In the genomic region with DNA sequence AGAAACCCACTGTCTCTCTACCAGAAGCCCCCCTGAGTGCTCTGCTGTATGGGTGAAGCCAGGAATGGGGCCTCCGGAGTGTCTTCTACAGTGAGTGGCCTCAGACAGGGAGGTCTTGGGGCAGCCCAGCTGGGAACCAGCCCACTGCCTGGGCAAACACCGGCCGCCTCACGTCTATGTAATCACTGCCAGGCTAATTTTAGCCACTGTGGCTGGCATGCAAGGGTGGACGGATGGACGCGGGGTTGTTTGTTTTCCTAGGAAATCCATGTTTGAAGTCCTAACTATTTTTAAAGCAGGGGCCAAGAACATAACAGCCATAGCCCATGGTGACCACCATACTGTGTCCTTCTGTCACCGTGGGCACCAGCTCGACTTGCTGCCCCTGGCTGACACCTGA, we compare ENCODE assay signal across 22 mouse cellular contexts. TPM values are rescaled to one million over a fixed set of nuclear protein-coding genes. Genes with fewer than 3 reads are reported as not detected.
DNase-seq lines count a peak whose midpoint lies in the region; ATAC-seq and TF ChIP-seq lines count a peak whose summit lies in the region.
"Had no signal": no experiment of that assay in that cellular context is flagged by ENCODE, and none has a peak within 500 bp of the region (broad histone marks: within the 10 kb centered on the region; RNA-seq: fewer than 3 reads in every experiment).

No protein-coding gene starts in this region.

- H3K36me3 ChIP-seq in heart, adult 2 months (ENCODE audit: control insufficient read depth, insufficient read depth, low read length) = no peaks in the 10 kb centered on the region
- H3K36me3 ChIP-seq in lung, postnatal 0 days (ENCODE audit: insufficient read depth, low read length) = no peaks in the 10 kb centered on the region
- no peaks in the 10 kb centered on the region for H3K36me3 ChIP-seq in liver, embryonic 13.5 days
- H3K36me3 ChIP-seq: embryonic facial prominence, embryonic 15.5 days; hindbrain, embryonic 13.5 days; lung, embryonic 15.5 days; midbrain, embryonic 15.5 days had no signal

- H3K4me1 ChIP-seq in heart, adult 2 months (ENCODE audit: control insufficient read depth, insufficient read depth, low read length) = peaks cover 2% of the 10 kb centered on the region; the same call in 1 of the 2 replicates
- H3K4me1 ChIP-seq in lung, postnatal 0 days (ENCODE audit: insufficient read depth, low read depth, low read length) = peaks cover 10% of the 10 kb centered on the region; the same call in 1 of the 2 replicates
- H3K4me1 ChIP-seq in liver, embryonic 13.5 days (replicated peaks) = peaks cover 78% of the 10 kb centered on the region
- H3K4me1 ChIP-seq: megakaryocyte, embryonic 14.5 days had no signal

- no peaks in the 10 kb centered on the region for H3K27me3 ChIP-seq in heart, adult 2 months (ENCODE audit: control insufficient read depth, insufficient read depth, low read length)
- H3K27me3 ChIP-seq in lung, postnatal 0 days (replicated peaks; ENCODE audit: insufficient read depth, low read length) = no peaks in the 10 kb centered on the region
- H3K27me3 ChIP-seq in liver, embryonic 13.5 days = peaks cover 20% of the 10 kb centered on the region
- H3K27me3 ChIP-seq: embryonic facial prominence, embryonic 15.5 days; hindbrain, embryonic 13.5 days; midbrain, embryonic 15.5 days had no signal

- intact Hi-C loops in heart, adult 2 months (cut with DNase I) = no loop called here

- 42% methylated on average over 9 of the region's 9 CpGs for WGBS in heart, adult 2 months
- 33% methylated on average over 9 of the region's 9 CpGs for WGBS in lung, postnatal 0 days
- WGBS in liver, embryonic 13.5 days (ENCODE audit: insufficient replicate concordance) = 72% methylated on average over 9 of the region's 9 CpGs

- no peak overlapping the region for H3K9ac ChIP-seq in heart, adult 2 months (ENCODE audit: low read depth, low read length)
- no peak overlapping the region for H3K9ac ChIP-seq in lung, postnatal 0 days (replicated peaks; ENCODE audit: low read depth)
- peak overlapping the region; percentile 80; the same call in 1 of the 2 replicates for H3K9ac ChIP-seq in liver, embryonic 13.5 days
- H3K9ac ChIP-seq: embryonic facial prominence, embryonic 15.5 days; hindbrain, embryonic 13.5 days; lung, embryonic 15.5 days; midbrain, embryonic 15.5 days had no signal

- no peak overlapping the region for H3K4me2 ChIP-seq in lung, postnatal 0 days (replicated peaks; ENCODE audit: low read depth, low read length)
- H3K4me2 ChIP-seq in liver, embryonic 13.5 days = no peak overlapping the region
- H3K4me2 ChIP-seq: embryonic facial prominence, embryonic 15.5 days; hindbrain, embryonic 13.5 days; lung, embryonic 15.5 days; midbrain, embryonic 15.5 days had no signal

- peak in 1 of 2 experiments; percentile 60 for DNase-seq in heart, adult 2 months
- DNase-seq in heart, adult 8-10 months (ENCODE audit: low spot score) = no peak
- peak; percentile 27 to 48 for DNase-seq in lung, postnatal 4 days
- DNase-seq in lung, postnatal 0 days (ENCODE audit: low spot score) = no peak
- no peak for DNase-seq in liver, embryonic 13.5 days
- DNase-seq in thymus, postnatal 4 days = no peak
- DNase-seq in frontal cortex, adult 2 months (ENCODE audit: extremely low spot score in 1 of 2, low spot score in 1 of 2) = no peak
- DNase-seq: B cell, adult 2 months; cerebellum, adult 2 months; cerebellum, postnatal 36 days; gastrocnemius, postnatal 10 days; kidney, adult 9 months; kidney, postnatal 36 days; layer of hippocampus, adult 9-11 months; right cerebral cortex, postnatal 25 days; thymus, postnatal 36 days had no signal

- ATAC-seq in lung, postnatal 0 days = no peak
- ATAC-seq in liver, embryonic 13.5 days (ENCODE audit: low read depth) = no peak
- ATAC-seq: midbrain, embryonic 15.5 days had no signal

- TF ChIP-seq POLR2A in heart, adult 2 months (IDR thresholded peaks at IDR 0.05; ENCODE audit: insufficient read depth, low read depth, low read length) = no peak

- no peaks in the 10 kb centered on the region for H3K9me3 ChIP-seq in lung, postnatal 0 days (ENCODE audit: low read length)
- no peaks in the 10 kb centered on the region for H3K9me3 ChIP-seq in liver, embryonic 13.5 days (replicated peaks)
- H3K9me3 ChIP-seq: embryonic facial prominence, embryonic 15.5 days; hindbrain, embryonic 13.5 days; lung, embryonic 15.5 days; megakaryocyte, embryonic 14.5 days; midbrain, embryonic 15.5 days had no signal

- H3K4me3 ChIP-seq in heart, adult 2 months = no peak overlapping the region
- no peak overlapping the region for H3K4me3 ChIP-seq in lung, postnatal 0 days (ENCODE audit: low read depth, low read length)
- no peak overlapping the region for H3K4me3 ChIP-seq in liver, embryonic 13.5 days (replicated peaks)
- H3K4me3 ChIP-seq: embryonic facial prominence, embryonic 15.5 days; hindbrain, embryonic 13.5 days; left cerebral cortex, adult 2 months; lung, embryonic 15.5 days; megakaryocyte, embryonic 14.5 days; midbrain, embryonic 15.5 days had no signal

- TF ChIP-seq EP300 in heart, adult 2 months (IDR thresholded peaks at IDR 0.05; ENCODE audit: insufficient read depth, low read depth, low read length) = 0 out of 2 replicates have a peak, but pooled peaks have one; percentile 35
- TF ChIP-seq EP300 in lung, postnatal 0 days (IDR thresholded peaks at IDR 0.05) = no peak

- H3K79me2 ChIP-seq in heart, adult 2 months (replicated peaks; ENCODE audit: control insufficient read depth, insufficient read depth, low read length) = no peaks in the 10 kb centered on the region

- TF ChIP-seq CTCF in heart, adult 2 months (IDR thresholded peaks at IDR 0.05) = no peak
- no peak for TF ChIP-seq CTCF in lung, postnatal 0 days (IDR thresholded peaks at IDR 0.05)

- peak overlapping the region; percentile 61 for H3K27ac ChIP-seq in heart, adult 2 months
- no peak overlapping the region for H3K27ac ChIP-seq in lung, postnatal 0 days (ENCODE audit: low read length)
- peak overlapping the region; percentile 100 for H3K27ac ChIP-seq in liver, embryonic 13.5 days
- H3K27ac ChIP-seq: hindbrain, embryonic 13.5 days; left cerebral cortex, adult 2 months; lung, embryonic 15.5 days; midbrain, embryonic 15.5 days had no signal

RNA-seq across cellular contexts. Expression of a gene that starts 46.1 kb away (rescaled TPM):
- total RNA-seq in heart, adult 2 months (2021) = 10 to 100 TPM; 55.6 to 64.8 TPM
- polyA plus RNA-seq in heart, adult 2 months (2012; rRNA removed) = 33.2 and 47.8 TPM in 2 replicates
- total RNA-seq in heart, adult 8-10 months (2022) = 10 to 100 TPM; 54.6 to 70.0 (median 62.3) TPM
- 2.2 and 3.0 TPM in 2 replicates for polyA plus RNA-seq in lung, postnatal 0 days (2015; fragmentation: Nextera tagmentation; extraction: Ambion mirVana)
- polyA plus RNA-seq in liver, embryonic 13.5 days (2015; fragmentation: Nextera tagmentation; extraction: Ambion mirVana) = 6.3 and 8.2 TPM in 2 replicates
- polyA plus RNA-seq in frontal cortex, adult 2 months (2012; rRNA removed) = 12.3 and 13.5 TPM in 2 replicates

Comparison
In these comparisons a context has a peak if more than half of its experiments do, and no peak if none do; other contexts are left out.
1. DNase-seq: peak in lung, postnatal 4 days (2 of 2); none in heart, adult 8-10 months (single experiment), lung, postnatal 0 days (single experiment), liver, embryonic 13.5 days (single experiment), thymus, postnatal 4 days (single experiment) and frontal cortex, adult 2 months (0 of 2).